Mouse (Mus musculus) stomach, embryonic 14.5 days (tissue): Measurements from ENCODE around the gene Gnpat. TPM values are rescaled to one million over a fixed set of nuclear protein-coding genes. Genes with fewer than 3 reads are reported as not detected.

ENCODE experiments used
- ATAC-seq: fragments of 200-750 bp; cut with Nextera tagmentation; 2 replicates; pipeline ENCODE4 v1.8.0; 2017; ENCODE audit warnings: low read depth, moderate TSS enrichment; ENCODE audit not compliant: insufficient number of reproducible peaks, insufficient read depth, low FRiP score
- H3K27ac ChIP-seq: fragments of 300-500 bp; sonication (generic); 2 replicates; pipeline ENCODE4 v1.5.1; 2014; ENCODE audit warnings: mild to moderate bottlenecking, low read length, moderate library complexity, mixed read lengths
- H3K27me3 ChIP-seq: fragments of 300-500 bp; sonication (generic); 2 replicates; pipeline ENCODE4 v1.6.1; 2014; ENCODE audit warnings: low read length, control low read depth, mixed read lengths; ENCODE audit not compliant: control insufficient read depth, insufficient read depth
- H3K36me3 ChIP-seq: fragments of 300-500 bp; sonication (generic); 2 replicates; pipeline ENCODE4 v1.6.1; 2014; ENCODE audit warnings: mild to moderate bottlenecking, control low read depth, low read length, moderate library complexity, mixed read lengths; ENCODE audit not compliant: control insufficient read depth, insufficient read depth
- H3K4me1 ChIP-seq: fragments of 300-500 bp; sonication (generic); 2 replicates; pipeline ENCODE4 v1.6.1; 2014; ENCODE audit warnings: low read length, control low read depth, mixed read lengths; ENCODE audit not compliant: control insufficient read depth, insufficient read depth
- H3K4me2 ChIP-seq: fragments of 300-500 bp; sonication (generic); replicated peaks from 2 replicates; pipeline ENCODE4 v1.6.1; 2014; ENCODE audit warnings: low read depth, low read length, control low read depth
- H3K4me3 ChIP-seq: fragments of 300-500 bp; sonication (generic); 2 replicates; pipeline ENCODE4 v1.5.1; 2014; ENCODE audit warnings: low read depth, low read length, control low read depth
- H3K9ac ChIP-seq: fragments of 300-500 bp; sonication (generic); replicated peaks from 2 replicates; pipeline ENCODE4 v1.6.1; 2014; ENCODE audit warnings: low read depth, mild to moderate bottlenecking, control low read depth, low read length, moderate library complexity, mixed read lengths
- H3K9me3 ChIP-seq: fragments of 300-500 bp; sonication (generic); 2 replicates; pipeline ENCODE4 v1.6.1; 2016; ENCODE audit warnings: low read depth, low read length, control low read depth; ENCODE audit not compliant: control insufficient read depth
- WGBS: fragments of 180-500 bp; shearing (Covaris S2); extraction: QIAGEN DNeasy Blood & Tissue Kit; methylation state at CpG from one replicate; pipeline ENCODE4 v1.1.7; 2014; 5-methylcytosine and 5-hydroxymethylcytosine counted together
- polyA plus RNA-seq: library from polyadenylated mRNA; unstranded; fragments of >200 nt; fragmentation: Nextera tagmentation; extraction: Ambion mirVana; gene quantifications from 2 replicates; pipeline ENCODE4 v1.2.1, GENCODE M21; 2014

Gnpat gene
- polyA plus RNA-seq, 1 experiment from 2014 or later = 98.0 TPM

GRCm38 (mm10) chr8:124917741-124918484 lies 55.1 kb downstream of the Gnpat start:
- Histone ChIP-seq H3K9ac (no peak overlapping the region), H3K4me2 (no peak overlapping the region), H3K4me1 (peaks cover 9% of the 10 kb centered on the region), H3K9me3 (no peaks in the 10 kb centered on the region), H3K27me3 (no peaks in the 10 kb centered on the region), H3K4me3 (no peak overlapping the region), H3K27ac (no peak overlapping the region), H3K36me3 (peaks cover 24% of the 10 kb centered on the region)
- 82% methylated on average over 18 of the region's 18 CpGs for WGBS
- no peak for ATAC-seq

- Histone ChIP-seq H3K36me3 (no peaks in the 10 kb centered on the region), H3K9me3 (no peaks in the 10 kb centered on the region), H3K4me2 (no peak overlapping the region), H3K27ac (no peak overlapping the region), H3K27me3 (no peaks in the 10 kb centered on the region), H3K4me3 (no peak overlapping the region), H3K4me1 (peaks cover 14% of the 10 kb centered on the region), H3K9ac (no peak overlapping the region)
- peak; percentile 30; the same call in 1 of the 2 replicates for ATAC-seq
- WGBS = 54% methylated on average over 18 of the region's 18 CpGs
Measured at GRCm38 (mm10) chr8:124921369-124922279, 58.8 kb downstream of the Gnpat start.

GRCm38 (mm10) chr8:124922490-124923089 lies 59.8 kb downstream of the Gnpat start:
- Histone ChIP-seq H3K9me3 (no peaks in the 10 kb centered on the region), H3K4me2 (no peak overlapping the region), H3K27ac (no peak overlapping the region), H3K4me1 (peaks cover 14% of the 10 kb centered on the region), H3K36me3 (no peaks in the 10 kb centered on the region), H3K27me3 (no peaks in the 10 kb centered on the region), H3K9ac (no peak overlapping the region), H3K4me3 (no peak overlapping the region)
- ATAC-seq = no peak
- WGBS = 77% methylated on average over 11 of the region's 11 CpGs

DNA sequence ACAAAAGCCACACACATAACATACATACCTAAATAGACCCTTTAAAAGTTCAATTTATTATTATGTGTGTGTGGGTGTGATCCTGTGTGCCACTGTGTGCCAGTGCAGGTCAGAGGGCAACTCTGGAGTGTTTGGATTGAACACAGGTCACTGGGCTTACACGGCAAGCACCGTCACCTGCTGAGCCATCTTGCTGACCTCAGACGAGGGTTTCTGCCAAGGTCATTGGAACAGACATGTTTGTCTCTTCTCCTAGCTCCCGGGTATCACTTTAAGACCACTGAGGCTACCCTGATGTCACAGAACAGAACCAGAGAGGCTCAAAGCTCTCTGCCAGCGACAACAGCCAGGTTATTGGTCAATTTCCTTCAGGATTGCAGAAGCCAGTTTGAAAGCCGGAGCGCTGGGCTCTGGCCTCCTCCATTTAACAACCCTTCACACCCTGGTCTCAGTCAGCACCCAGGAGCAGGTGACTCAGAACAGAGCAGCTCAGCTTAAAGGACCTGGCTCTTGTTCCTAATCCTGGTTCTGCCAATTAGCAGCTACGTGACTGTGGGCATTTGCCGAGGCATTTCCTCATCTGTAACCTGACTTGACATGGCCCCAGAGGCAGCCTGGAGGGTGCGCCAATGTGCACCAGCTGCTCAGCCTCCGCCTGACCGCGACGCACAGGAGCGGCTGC lies 61.3 kb downstream of the Gnpat start:
- 88% methylated on average over 15 of the region's 15 CpGs for WGBS

GRCm38 (mm10) chr8:124925544-124926266 lies 62.9 kb downstream of the Gnpat start:
- ATAC-seq = no peak
- H3K4me2 ChIP-seq = no peak overlapping the region
- peaks cover 14% of the 10 kb centered on the region for H3K4me1 ChIP-seq
- WGBS = 56% methylated on average over 14 of the region's 14 CpGs
- H3K27ac ChIP-seq = peak overlapping the region; percentile 18; the same call in 1 of the 2 replicates
- no peaks in the 10 kb centered on the region for H3K36me3 ChIP-seq
- H3K9me3 ChIP-seq = no peaks in the 10 kb centered on the region
- no peak overlapping the region for H3K9ac ChIP-seq
- no peaks in the 10 kb centered on the region for H3K27me3 ChIP-seq
- H3K4me3 ChIP-seq = no peak overlapping the region

More for the DNA sequence above, 61.3 kb downstream of the Gnpat start:
- H3K27me3 ChIP-seq = no peaks in the 10 kb centered on the region
- H3K9me3 ChIP-seq = no peaks in the 10 kb centered on the region
- H3K27ac ChIP-seq = no peak overlapping the region
- H3K36me3 ChIP-seq = no peaks in the 10 kb centered on the region
- no peak overlapping the region for H3K4me2 ChIP-seq
- ATAC-seq = no peak
- no peak overlapping the region for H3K4me3 ChIP-seq
- H3K9ac ChIP-seq = no peak overlapping the region
- peaks cover 14% of the 10 kb centered on the region for H3K4me1 ChIP-seq

- Histone ChIP-seq H3K4me1 (peaks cover 14% of the 10 kb centered on the region), H3K4me2 (no peak overlapping the region), H3K9ac (no peak overlapping the region), H3K36me3 (no peaks in the 10 kb centered on the region), H3K27me3 (no peaks in the 10 kb centered on the region), H3K9me3 (no peaks in the 10 kb centered on the region), H3K27ac (peak overlapping the region; percentile 18; the same call in 1 of the 2 replicates), H3K4me3 (no peak overlapping the region)
- peak; percentile 53; the same call in 1 of the 2 replicates for ATAC-seq
- WGBS = 43% methylated on average over 10 of the region's 10 CpGs
Measured at GRCm38 (mm10) chr8:124926351-124926771, 63.5 kb downstream of the Gnpat start.

DNA sequence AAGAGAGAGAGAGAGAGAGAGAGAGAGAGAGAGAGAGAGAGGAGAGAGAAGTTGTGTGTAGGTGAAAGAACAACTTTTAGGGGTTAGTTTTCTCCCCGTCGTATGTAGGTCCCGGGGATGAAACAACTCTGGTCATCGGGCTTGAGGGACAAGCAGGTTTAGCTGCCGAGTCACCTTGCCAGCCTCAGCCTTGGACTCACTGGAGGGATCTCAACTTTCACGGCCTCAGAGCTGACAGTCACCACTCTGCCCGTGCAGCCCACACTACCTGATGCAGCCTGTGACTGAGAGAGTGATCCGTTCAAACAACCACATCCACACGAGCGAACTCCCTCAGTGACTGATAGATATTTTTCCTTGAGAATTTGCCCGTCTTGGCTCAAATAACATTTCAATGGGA lies 66.2 kb downstream of the Gnpat start:
- no peak overlapping the region for H3K4me3 ChIP-seq
- 0 out of 2 replicates have a peak, but pooled peaks cover 5% of the 10 kb centered on the region for H3K4me1 ChIP-seq
- no peak overlapping the region for H3K9ac ChIP-seq
- no peaks in the 10 kb centered on the region for H3K36me3 ChIP-seq
- H3K9me3 ChIP-seq = no peaks in the 10 kb centered on the region
- H3K27ac ChIP-seq = no peak overlapping the region
- H3K27me3 ChIP-seq = no peaks in the 10 kb centered on the region
- no peak for ATAC-seq
- WGBS = 80% methylated on average over 11 of the region's 11 CpGs
- H3K4me2 ChIP-seq = no peak overlapping the region
